Mouse (Mus musculus) kidney, postnatal 25 days (tissue): ENCODE data around the gene Chrnb1.

ENCODE experiments used
- DNase-seq, 2 experiments: peaks; one replicate each; pipeline ENCODE4 v3.0.0; 2021; ENCODE audit warnings: mixed read lengths in 2 of 2

Gene Chrnb1

GRCm38 (mm10) chr11:69803786-69804651 lies 8.3 kb upstream of the Chrnb1 start:
- DNase-seq: peak; percentile 81 to 91

- DNase-seq: no peak
Observed at GRCm38 (mm10) chr11:69803328-69803727, 7.6 kb upstream of the Chrnb1 start.

- peak; percentile 86 to 92 for DNase-seq
Observed at GRCm38 (mm10) chr11:69802648-69803105, 6.9 kb upstream of the Chrnb1 start.

- no peak for DNase-seq
Observed at GRCm38 (mm10) chr11:69801379-69801977, 5.7 kb upstream of the Chrnb1 start, which contains the start of gene Fgf11. Gene Fgf11 (minus strand): TSS chr11:69801857.

GRCm38 (mm10) chr11:69800392-69801197 lies 4.9 kb upstream of the Chrnb1 start:
- peak; percentile 70 to 81 for DNase-seq

- no peak for DNase-seq
Observed at GRCm38 (mm10) chr11:69800138-69800391, 4.3 kb upstream of the Chrnb1 start.

GRCm38 (mm10) chr11:69799394-69800137 lies 3.8 kb upstream of the Chrnb1 start:
- no peak for DNase-seq

- no peak for DNase-seq
Observed at GRCm38 (mm10) chr11:69797924-69798323, 2.2 kb upstream of the Chrnb1 start.

- DNase-seq: no peak
Observed at GRCm38 (mm10) chr11:69795983-69796435, 266 bp upstream of the Chrnb1 start.

GRCm38 (mm10) chr11:69793429-69793828 lies 2.3 kb downstream of the Chrnb1 start:
- no peak for DNase-seq

GRCm38 (mm10) chr11:69791420-69791819 lies 4.3 kb downstream of the Chrnb1 start:
- no peak for DNase-seq

- no peak for DNase-seq
Observed at GRCm38 (mm10) chr11:69789431-69789830, 6.3 kb downstream of the Chrnb1 start.

- DNase-seq: no peak
Observed at GRCm38 (mm10) chr11:69787306-69787705, 8.4 kb downstream of the Chrnb1 start.

GRCm38 (mm10) chr11:69784793-69785272 lies 10.9 kb downstream of the Chrnb1 start:
- peak; percentile 45 to 65 for DNase-seq

- DNase-seq: no peak
Observed at GRCm38 (mm10) chr11:69781828-69782227, 13.9 kb downstream of the Chrnb1 start.

- DNase-seq: no peak
Observed at GRCm38 (mm10) chr11:69778985-69779384, 16.8 kb downstream of the Chrnb1 start.

- no peak for DNase-seq
Observed at GRCm38 (mm10) chr11:69778258-69778982, 17.3 kb downstream of the Chrnb1 start.

- DNase-seq: no peak
Observed at GRCm38 (mm10) chr11:69777504-69778257, 18.1 kb downstream of the Chrnb1 start.

GRCm38 (mm10) chr11:69776488-69776887 lies 19.3 kb downstream of the Chrnb1 start:
- DNase-seq: no peak

GRCm38 (mm10) chr11:69775716-69776115 lies 20.0 kb downstream of the Chrnb1 start:
- peak in 1 of 2 experiments; percentile 68 for DNase-seq

- no peak for DNase-seq
Observed at GRCm38 (mm10) chr11:69774961-69775360, 20.8 kb downstream of the Chrnb1 start.
